Mouse (Mus musculus) c-Kit-positive CD71-negative TER-119-negative erythroid progenitor cells, embryonic 14.5 days (primary cell): Measurements from ENCODE around the gene Xylt1.

Experiments used
- DNase-seq: peaks from one replicate; pipeline ENCODE4 v3.0.0-alpha.2; 2013; ENCODE audit warnings: low read depth

Xylt1 gene

GRCm38 (mm10) chr7:117614851-117615250 is 234.1 kb downstream of the Xylt1 start:
- no peak for DNase-seq

GRCm38 (mm10) chr7:117616277-117616676 is 235.5 kb downstream of the Xylt1 start:
- DNase-seq = no peak

DNA sequence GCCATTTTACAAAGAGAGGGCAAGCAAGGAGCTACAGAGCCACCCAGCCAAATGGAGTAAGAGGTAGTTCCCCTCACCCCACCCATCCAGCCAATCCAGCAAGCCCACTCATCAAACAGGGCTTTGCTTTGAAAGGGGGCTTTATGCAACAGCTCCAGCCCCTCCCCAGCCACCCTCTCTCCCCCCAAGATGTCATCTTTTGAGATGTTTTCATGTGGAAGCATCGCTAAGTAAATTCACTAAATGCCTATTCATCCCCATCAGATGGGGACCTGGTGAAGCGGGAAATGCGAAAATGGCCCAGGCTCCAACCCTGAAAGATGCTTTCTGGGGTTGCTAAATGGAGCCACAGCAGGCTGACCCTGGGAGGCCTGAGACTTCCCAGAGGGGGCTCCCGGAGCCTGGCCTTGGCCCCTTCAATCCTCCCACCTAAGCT is 238.0 kb downstream of the Xylt1 start:
- DNase-seq = no peak

DNA sequence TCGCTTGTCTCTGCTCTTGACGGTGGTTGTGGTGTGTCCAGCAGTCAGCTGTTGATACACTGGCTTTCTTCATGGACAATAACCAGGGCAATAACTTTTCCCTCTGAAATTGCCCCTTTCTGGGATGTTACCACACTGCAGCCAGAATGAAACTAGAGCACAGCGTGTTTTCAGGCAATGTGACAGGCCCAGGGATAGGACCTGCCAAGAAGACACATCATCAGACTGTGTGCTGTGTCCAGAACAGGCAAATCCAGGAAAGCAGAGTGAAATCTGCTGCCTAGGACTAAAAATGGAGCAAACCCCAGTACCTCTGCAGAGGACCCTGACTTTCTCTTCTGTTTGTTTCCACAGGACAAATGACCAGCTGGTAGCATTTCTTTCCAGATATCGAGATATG is 240.8 kb downstream of the Xylt1 start:
- DNase-seq = no peak

DNA sequence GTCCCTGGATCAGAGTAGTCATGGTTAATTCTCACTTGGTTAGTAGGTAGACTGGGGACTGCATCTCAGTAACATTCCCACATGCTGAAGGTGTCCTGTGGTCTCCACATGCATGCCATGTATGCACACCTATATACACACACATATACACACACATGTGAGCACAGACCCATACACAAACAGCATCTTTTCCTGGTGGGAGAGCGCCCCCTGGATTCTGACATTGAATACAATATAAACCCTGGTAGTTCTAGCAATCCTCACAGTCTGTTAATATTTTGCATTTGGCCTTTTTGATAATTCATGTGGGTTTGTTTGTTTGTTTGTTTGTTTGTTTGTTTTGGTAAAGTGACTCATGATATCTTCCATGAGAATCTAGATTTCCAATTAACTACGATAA is 242.0 kb downstream of the Xylt1 start:
- DNase-seq = no peak

- no peak for DNase-seq
Measured at GRCm38 (mm10) chr7:117628791-117629190, 248.0 kb downstream of the Xylt1 start.

- DNase-seq = no peak
Measured at GRCm38 (mm10) chr7:117630657-117631056, 249.9 kb downstream of the Xylt1 start.

- no peak for DNase-seq
Measured at GRCm38 (mm10) chr7:117635584-117635983, 254.8 kb downstream of the Xylt1 start.

GRCm38 (mm10) chr7:117636713-117637112 is 255.9 kb downstream of the Xylt1 start:
- DNase-seq = no peak

- no peak for DNase-seq
Measured at GRCm38 (mm10) chr7:117637997-117638396, 257.2 kb downstream of the Xylt1 start.

DNA sequence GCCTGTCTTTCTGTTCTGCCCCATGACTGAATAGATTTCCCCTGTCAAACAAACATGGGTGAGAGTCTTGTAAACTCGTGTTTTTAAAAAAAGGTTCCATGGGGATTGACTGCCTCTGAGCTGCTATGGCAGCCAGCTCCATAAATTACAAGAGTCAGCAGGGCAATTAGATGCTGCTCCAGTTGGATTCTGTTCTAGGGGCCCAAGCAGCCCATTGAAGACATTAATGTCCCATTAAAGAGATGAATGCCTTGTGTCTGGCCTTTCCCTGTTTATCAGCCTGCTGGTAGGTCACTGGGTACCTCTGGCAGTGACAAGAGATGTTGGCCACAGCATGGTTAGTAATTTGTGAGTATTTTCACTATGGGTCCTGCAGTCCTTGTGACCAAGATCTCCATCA is 271.9 kb downstream of the Xylt1 start:
- DNase-seq = no peak

GRCm38 (mm10) chr7:117655732-117656131 is 275.0 kb downstream of the Xylt1 start:
- DNase-seq = no peak

GRCm38 (mm10) chr7:117658180-117658579 is 277.4 kb downstream of the Xylt1 start:
- DNase-seq = no peak

GRCm38 (mm10) chr7:117658739-117659138 is 278.0 kb downstream of the Xylt1 start:
- DNase-seq = no peak

DNA sequence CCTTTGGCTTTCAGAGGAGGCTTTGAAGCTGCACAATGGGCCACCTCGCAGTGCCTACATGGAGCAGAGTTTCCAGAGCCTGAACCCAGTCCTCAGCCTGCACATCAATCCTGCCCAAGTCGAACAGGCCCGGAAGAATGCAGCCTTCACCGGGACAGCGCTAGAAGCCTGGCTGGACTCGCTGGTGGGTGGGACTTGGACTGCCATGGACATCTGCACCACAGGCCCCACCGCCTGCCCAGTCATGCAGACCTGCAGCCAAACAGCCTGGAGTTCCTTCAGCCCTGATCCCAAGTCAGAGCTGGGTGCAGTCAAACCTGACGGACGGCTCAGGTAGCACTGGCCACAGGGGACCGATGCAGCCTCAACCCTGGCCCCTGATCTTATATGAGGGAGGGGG is 286.5 kb downstream of the Xylt1 start:
- no peak for DNase-seq

DNA sequence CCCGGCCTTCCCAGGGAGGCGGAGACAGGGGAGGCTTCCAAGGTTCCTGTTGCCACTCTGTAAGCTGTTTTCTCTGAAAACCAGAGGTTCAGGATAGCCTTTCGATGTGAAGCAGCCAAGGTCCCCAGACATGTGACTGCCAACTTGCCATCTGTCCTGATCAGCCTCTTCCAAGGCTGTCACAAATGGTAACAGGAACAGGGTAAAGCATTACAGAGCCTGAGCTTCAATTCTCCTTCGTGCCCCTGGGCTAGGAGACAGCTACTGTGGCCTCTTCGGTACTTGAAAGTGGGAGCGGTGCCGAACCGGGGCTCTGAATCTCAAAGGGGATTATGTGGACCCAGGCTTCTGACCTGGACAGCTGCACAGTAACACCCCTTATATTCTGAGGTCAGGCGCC is 287.4 kb downstream of the Xylt1 start:
- no peak for DNase-seq

DNA sequence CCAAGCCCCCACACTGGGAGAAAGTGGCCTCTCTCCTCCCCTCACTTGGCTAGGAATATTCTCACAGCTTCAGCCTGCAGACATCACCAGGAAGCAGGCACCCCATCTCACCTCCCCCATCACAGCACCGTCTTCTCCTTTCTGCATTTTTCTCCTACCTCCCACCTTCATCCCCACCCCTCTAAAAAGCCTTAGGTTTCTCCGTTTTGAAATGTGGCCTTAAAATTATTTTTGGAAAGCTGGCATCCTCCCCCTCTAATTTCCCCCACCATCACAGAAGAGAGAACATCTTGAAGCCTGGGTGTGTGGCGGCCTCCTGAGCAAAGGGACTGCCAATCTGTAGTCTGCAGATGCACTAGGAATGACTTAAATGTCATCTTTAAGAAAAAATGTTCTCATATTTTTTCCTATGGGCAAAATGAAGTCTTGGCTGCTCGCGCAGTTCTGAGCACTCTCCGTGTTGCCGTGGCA is 291.4 kb downstream of the Xylt1 start:
- DNase-seq = no peak

DNA sequence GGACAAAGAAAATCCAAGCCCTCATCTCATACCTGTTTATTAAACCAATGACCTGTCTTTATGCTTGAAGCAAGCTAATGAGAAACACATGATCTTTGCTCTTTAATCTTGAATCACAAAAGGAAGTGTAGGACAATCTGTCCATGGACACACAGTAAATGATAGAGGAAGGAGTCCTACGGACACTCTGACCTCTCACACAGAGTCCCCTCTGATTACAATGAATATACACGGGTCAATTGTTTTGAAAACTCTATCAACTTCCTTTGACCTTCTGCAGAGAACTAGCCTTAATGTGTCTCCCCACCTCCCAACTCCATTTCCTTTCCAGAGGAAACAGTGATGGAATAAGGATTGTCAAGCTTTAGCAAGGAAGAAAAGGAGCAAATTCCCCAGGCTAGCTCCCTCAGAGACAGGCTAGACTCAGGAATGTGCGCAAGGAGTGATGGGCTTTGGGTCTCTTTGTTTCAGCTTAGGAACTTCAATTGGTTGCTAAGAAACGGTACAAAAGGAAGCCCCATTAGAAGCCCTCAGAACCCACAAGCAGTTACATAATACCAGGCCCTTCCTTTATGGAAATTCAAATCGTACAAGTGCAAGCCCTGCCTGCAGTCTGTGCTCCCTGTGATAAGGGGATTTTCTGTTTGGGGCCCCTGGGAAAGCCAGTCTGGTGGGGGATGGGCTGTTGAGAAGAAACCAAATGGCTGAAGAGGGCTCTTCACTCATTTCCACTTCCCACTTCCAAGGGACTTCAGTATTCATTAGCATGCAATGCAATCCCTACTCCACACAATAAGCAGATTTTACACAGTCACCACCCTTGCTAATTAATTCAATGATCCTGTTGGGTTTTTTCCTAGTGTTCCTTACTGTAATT is 305.6 kb downstream of the Xylt1 start:
- DNase-seq = no peak

DNA sequence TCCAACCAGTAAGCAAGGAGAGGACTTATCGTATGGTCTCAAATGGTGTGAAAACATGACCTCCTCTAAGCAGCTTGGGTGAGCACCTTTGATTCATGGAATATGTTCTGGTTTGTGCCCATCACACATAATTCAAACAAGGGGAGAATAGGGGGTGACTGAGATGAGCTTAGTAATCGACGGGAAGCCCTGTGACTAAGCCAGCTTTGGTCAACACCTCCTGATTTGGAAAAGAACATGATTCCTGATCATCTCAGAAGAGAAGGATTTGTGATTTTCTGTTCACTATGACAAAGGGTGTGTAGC is 306.2 kb downstream of the Xylt1 start:
- no peak for DNase-seq

DNA sequence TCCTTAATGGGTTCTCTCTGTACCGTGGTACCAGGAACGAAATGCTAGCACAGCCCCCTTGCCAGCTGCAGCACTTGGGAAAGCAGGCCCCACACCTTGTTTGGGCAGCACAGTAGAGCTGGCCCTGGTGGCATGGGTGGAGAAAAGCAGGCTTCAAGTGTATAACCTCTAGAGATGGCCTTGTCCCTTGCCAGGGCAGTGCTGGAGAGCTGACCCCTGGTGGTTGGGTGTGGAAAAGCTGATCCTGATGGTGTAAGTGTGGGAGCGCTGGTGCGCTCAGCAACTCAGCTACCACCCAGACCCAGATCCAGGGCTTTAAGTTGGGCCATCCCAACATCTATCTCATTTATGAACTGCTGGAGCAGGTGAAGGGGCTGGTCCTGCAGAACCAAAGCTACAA is 314.8 kb downstream of the Xylt1 start:
- DNase-seq = no peak

DNA sequence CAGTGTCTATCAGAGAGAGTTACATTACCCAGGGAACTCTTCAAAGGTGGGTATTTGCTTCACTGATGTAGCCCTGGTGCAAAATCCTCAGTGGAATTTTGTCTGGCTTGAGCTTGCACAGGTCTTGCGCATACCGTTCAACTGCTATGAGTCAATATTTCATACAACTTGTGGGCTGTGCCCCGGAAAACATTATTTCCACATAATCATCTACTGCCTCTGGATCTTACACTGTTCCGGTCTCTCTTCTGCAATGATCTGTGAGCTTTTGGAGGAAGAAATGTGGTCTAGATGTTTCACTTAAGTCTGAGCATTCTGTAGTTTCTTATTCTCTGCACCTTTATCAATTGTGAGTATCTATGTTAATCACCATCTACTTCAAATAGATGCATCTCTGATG is 316.9 kb downstream of the Xylt1 start:
- DNase-seq = no peak

GRCm38 (mm10) chr7:117698551-117699114 is 317.9 kb downstream of the Xylt1 start:
- no peak for DNase-seq

DNA sequence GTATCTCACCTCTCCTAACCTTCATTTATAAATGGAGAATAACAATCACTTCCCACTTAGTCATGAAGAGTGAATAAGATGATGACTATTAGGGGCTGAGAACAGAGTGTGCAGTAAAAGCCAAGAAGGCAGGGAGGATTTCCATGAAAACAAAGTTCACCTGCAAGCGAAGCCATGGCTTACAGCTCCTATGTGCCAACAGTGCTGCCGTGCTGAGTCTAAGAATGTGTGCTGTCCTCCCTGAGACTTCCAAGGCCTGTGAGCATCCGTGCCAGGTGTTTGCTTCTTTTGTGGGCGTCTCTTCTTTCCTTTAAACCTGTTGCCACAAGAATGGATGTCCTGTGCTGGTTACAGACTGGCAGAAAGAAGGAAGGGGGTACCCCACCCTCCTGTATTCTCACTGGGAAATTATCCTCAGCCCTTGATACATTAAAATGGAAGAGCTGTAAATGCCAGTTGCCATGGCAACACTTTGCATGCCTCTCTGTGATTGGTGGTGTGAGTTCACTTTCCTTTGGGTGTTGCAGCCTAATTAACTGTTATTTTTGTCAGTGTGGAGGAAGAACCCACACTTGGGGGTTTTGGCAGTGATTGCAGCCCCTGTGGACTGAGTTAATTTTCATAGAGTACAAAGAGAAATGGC is 318.7 kb downstream of the Xylt1 start:
- DNase-seq = no peak
